Mouse (Mus musculus): ENCODE data around the gene Fxyd7.
A peak's percentile ranks its signal among the peaks of the same experiment; 100 is the strongest.

Gene Fxyd7

DNA sequence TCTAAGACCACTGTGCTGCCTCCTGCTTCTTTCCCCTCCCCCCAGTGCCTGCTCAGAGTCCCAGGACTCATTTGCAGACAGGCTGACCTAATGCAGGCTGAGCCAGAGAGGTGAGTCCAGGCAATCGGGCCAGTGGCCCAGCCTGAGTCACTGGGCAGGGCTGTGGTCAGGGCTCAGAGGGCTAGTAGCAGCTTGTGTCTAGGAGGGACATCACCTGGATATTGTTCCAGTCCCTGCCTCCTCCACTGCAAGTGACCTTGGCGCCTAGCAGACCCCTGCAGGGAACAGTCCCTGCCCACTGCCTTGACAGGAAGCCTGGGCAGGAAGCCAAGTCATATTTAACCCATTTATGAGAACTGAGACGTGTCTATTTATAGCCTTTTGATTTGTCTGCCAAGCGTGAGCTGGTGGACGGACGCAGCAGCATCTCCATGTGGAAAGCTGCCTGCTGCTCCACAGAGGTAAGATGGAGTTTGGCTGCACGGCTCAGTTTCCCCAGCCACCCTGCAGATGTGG is 50.7 kb downstream of the Fxyd7 start:
- peak; percentile 87 to 92 for DNase-seq

DNA sequence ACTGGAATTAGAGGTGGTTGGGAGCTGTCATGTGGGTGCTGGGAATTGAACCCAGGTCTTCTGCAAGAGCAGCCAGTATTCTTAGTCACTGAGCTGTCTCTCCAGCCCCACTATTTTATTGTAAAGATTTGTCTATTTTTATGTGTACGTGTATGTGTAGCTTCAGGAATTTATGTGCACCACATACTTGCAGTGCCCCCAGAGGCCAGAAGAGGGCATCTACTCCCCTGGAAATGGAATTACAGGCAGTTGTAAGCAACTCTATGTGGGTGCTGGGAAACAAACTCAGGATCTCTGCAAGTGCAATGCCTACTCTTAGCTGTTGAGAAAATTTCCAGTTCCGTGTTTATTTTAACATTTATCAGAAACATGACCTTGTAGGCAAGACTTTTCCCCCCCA is 54.8 kb downstream of the Fxyd7 start:
- no peak for DNase-seq

DNA sequence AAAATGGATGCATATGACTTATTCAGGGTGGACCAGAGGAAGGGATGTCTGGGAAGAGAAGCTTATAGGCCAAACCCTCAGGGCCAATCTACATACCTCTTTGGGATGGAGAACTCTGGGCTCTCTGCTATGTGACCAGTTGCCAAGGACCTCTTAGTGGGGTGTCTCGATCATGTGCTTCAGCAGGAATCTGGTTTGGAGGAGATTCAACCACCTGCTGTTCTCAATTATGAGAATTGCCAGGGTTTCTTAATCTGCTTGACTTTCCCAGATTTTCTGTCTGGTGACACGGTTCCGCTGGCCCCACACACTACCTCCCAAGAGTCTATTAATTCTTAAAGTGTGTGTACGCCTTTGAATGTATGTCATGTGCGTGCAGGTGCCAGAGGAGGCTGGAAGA is 57.3 kb downstream of the Fxyd7 start:
- peak; percentile 66 to 71 for DNase-seq
